Mouse (Mus musculus) layer of hippocampus, adult 9-10 months (tissue): ENCODE results near the gene Tulp2.
"Not testable (repeated sequence)": the region's sequence is repeated elsewhere in the genome, so short reads cannot be mapped to it uniquely, and the experiment has no call there.

Experiments
- DNase-seq: peaks from one replicate; pipeline ENCODE4 v3.0.0; 2022; ENCODE audit warnings: low spot score

Gene Tulp2

DNA sequence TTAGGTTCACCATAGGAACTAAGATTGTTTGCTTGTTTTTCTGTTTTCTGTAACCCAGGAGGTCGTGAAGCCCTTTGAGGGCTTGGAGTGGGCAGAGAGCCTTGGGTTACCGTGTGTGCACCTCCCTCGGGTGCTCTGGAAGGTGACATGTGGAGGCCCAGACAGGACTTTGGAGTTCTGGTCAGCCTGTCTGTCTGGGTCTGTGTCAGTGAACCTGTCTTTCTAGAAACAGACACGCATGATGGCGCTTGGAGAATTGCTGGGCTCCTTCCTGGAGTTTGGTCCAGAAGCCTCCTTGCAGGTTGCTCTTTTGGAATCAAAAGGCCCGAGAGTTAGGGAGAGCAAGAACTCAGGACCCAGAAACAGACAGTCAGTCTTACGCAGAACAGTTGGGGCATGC lies 21.3 kb upstream of the Tulp2 start:
- DNase-seq: no peak

DNA sequence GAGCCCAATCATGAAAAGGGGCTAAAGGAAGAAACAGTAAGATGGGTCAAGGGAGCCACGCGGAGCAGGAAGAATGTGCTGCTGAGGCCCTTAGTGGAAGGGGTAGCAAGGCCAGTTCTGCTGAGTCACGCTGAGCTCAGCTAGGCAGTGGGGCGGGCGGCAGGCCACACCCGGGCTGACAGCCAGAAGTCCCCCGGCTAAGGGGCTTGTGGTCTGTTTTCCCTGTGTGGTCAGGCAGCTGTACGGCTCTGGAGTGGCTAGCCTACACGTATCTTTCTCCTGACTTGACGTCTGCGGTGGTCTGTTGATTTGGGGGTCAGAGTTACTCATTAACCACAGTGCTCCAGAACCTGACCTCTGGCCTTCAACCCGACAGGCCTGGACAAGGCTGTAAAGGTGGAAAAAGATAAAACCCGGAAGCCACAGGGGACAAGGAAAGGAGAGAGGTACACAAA lies 20.8 kb upstream of the Tulp2 start:
- DNase-seq: no peak

DNA sequence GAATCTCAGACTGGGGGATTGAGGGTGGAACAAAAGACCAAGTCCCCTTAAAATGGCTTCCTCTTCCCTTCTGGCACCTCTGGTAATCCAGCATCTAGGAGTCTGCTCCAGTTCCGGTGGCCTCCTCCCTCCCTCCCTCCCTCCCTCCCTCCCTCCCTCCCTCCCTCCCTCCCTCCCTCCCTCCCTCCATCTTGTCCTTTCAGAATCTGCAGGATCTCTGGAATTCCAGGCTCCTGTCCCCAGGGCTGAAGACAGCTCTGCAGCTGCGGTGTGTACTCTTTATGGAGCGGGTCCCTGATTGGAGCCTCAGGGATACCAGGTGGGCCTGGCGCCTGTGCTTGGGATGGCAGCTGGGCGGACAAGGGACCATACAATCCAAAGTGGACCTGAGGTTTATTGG lies 20.4 kb upstream of the Tulp2 start:
- DNase-seq: no peak

DNA sequence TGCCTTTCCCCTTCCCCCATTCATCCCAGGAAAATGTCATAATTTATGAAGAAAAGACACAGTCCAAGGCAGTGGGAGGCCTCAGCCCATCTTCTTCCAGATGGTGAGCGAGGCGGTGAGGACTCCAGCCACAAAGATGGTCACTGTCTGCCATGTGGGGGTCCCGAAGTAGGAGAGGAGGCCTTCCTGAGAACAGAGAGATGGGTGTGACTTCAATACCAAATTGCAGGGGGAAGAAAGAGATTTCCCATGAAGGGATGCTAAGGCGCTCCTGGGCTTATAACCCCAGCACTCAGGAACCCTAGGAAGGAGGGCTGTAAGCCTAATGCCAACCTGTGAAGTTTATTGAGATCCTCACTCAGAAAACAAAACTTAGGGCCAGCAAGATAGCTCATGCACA lies 19.9 kb upstream of the Tulp2 start:
- no peak for DNase-seq

DNA sequence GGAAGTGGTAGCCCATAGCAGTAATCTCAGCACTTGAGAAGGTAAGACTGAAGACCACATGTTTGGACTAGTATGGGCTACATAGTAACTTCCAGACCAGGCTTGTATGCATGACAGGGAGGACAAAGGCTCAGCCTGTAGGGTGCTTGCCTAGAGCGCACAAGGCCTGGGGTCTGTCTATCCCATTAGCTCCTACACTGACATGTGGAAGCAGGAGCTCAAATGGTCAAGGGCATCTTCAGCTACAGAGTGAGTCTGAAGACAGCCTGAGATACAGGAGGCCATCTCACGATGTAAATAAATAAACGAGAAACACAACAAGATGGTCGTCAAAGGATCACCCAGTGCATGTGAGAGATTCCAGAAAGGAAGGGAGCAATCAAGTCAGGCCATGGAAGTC lies 19.4 kb upstream of the Tulp2 start:
- no peak for DNase-seq

DNA sequence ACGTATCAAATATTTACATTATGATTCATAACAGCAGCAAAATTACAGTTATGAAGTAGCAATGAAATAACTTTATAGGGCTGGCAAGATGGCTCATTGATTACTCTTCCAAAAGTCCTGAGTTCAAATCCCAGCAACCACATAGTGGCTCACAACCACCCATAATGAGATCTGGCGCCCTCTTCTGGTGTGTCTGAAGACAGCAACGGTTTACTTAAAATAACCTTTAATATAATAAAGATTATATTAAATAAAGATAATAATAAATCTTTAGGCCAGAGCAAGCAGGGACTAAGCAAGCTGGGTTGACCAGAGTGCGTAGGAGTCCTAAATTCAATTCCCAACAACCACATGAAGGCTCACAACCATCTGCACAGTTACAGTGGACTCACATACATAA lies 18.8 kb upstream of the Tulp2 start:
- not testable (repeated sequence) for DNase-seq

DNA sequence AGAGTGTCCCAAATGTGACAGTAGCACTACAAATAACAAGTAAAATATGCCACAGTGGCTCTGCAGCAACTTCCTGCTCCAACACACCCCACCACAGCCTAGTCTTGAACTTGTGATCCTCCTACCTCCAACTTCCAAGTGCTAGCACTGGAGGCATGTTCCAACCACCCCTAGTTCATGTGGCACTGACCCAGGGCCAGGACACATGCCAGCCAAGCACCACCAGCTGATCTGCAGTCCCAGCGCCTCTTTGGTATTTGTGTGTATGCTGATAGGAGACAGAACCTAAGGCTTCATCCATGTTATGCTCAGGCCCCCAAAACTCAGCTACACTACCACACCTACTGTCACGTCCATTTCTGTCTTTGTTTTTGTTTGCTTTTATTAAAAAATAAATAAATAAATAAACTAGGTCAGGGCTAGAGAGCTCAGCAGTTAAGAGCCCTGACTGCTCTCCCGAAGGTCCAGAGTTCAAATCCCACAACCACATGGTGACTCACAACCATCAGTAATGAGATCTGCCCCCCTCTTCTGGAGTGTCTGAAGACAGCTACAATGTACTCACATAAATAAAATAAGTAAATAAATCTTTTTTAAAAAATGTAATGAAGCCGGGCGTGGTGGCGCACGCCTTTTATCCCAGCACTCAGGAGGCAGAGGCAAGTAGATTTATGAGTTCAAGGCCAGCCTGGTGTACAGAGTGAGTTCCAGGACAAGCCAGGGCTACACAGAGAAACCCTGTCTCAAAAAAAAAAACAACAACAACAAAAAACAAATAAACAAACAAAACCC lies 17.5 kb upstream of the Tulp2 start:
- DNase-seq: no peak

DNA sequence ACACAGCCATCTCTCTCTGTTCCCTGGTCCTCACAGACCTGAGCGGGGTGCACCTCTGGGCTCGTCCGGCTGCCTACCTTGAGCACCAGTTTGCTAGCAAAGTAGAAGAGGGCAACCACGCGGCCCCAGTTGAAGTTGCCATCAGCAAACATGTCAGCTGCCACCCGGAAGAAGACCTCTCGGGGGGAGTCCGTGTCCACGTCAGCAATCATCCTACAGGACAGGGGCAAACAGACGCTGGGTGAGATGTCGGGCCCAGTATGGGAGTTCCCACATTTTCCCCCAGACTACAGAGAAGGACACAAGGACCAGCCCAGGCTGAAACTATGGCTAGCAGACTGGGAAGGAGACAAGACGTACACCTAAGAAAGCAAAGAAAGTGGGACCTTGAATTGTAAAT lies 16.6 kb upstream of the Tulp2 start:
- DNase-seq: no peak

DNA sequence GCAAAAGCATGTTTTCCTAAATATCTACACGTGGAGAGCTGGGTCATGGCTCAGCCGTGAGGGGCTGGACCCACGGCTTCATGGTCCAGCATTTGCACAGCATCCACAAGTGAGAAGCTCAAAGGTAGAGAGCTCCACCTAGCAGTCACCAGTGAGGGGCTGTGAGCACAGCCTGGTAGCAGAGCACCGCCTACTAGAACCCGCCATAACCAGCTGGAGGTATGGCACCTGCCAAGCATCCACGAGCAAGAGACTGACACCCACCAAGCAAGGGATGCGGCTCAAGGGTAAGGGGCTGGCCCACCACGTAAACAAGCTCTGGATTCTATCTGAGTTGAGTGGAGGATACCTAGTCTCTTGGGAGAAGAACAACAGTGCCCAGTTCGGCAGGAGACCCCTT lies 16.1 kb upstream of the Tulp2 start:
- DNase-seq: no peak

DNA sequence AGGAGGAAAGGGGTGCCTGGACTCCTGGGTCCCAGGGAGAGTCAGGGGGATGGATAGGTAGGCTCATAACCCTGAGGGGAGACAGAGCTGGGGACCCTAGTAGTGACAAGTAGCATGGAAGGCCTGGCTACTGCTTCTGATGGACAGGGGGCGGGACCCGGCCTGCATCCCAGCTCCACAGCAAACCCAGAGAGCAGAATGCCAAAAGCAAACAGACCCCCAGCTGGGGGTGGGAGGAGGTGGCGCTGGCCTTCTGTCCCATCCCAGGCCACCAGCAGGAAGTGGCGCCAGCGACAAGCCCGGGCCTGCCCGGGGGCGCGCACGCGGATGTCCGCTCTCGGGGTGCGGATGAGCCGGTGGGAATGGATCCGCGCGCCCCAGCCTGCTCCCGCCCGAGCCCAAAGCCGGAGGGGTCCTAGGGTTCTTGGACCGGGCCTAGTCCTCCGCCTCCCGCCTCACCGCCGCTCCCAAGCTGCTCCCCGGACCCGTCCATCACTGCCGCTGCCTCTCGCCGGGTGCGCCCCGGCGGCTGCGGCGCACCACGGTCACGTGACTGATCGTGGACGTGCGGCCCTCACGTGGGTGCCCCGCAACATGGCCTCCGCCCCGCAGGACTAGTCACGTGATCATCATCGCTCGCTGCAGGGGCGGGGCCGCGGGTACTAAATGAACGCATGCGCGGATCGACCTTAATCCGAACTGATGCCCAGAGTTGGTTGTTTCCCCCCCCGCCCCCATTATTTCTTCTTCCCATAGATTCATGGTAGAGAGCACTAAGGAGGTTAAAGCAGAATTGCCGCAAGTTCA lies 15.2 kb upstream of the Tulp2 start, which contains the start of gene Bax:
Gene Bax (minus strand): TSS at position 616 of the 807 bp plus-strand sequence.
- DNase-seq: peak; percentile 90

DNA sequence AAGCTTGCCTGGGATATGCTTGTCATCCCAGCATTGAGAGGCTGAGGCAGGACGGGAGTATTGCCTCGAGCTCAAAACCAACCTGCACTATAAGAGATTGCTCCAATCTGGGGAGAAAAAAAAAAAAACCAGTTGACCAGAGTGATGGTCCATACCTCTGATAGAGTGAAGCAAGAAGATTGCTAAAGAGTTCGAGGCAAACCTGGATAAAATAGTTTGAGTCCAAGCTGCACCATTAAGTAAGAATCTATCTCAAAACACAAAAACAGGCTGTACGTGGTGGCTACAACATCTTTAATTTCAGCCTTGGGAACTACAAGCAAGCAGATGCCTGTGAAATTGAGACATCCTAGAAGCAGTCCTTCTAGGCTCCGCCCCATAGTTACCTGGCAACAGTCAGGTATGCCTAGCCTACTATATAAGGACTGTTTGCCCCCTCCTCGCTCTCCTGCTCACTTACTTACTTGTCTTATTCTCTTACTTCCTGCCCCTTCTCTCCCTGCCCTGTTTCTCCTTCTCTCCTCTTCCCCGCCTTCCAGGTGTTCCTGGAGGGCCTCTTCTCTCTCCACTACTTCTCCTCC lies 14.5 kb upstream of the Tulp2 start:
- no peak for DNase-seq

DNA sequence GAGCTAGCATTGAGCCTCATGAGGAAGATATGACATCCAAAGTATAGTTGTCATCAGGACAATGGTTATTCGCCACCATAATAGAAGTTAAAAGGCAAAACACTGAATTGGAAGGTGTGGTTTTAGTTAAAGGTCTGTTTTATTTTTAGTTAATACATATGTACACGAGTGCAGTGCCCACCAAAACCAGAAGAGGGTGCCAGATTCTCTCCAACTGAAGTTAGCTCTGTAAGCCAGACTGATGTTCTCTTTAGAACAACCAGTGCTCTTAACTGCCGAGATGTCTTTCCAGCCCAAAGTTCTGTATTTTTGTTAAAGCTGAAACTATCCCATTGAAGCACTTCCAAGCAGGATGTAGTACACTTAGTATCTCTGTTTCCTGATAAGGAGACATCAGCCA lies 10.8 kb upstream of the Tulp2 start:
- DNase-seq: peak; percentile 82

DNA sequence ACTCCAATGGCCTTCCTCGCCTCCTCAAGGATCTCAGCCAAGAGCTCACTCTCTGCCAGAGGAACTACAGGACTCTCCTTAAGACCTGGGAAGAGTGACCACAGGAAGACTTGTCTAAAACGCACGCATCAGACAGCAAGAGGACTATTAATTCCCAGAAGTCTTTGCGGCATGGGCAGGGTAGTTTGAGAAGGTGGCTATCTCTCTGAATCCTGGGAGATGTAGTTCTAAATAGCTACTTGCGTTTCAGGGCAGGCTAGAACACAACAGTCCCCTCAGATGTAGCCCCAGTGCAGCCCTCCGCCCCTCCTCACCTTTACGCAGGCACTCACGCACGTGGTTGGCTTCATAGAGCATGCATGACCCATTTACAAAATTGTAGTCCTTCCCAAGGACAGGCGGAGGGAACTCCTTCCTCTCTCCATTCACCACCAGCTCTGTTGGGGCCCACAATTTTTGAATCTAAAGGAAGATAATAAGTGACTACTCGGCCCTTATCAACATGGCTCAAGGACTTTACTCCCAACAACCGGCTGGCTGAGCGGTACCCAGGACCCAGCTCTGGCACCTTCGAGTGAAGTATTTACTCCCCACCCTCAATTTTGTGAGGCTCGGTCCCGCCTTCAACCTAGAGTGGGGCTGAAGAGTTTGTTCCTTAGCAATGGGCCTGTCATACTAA lies 6.2 kb upstream of the Tulp2 start:
- no peak for DNase-seq

DNA sequence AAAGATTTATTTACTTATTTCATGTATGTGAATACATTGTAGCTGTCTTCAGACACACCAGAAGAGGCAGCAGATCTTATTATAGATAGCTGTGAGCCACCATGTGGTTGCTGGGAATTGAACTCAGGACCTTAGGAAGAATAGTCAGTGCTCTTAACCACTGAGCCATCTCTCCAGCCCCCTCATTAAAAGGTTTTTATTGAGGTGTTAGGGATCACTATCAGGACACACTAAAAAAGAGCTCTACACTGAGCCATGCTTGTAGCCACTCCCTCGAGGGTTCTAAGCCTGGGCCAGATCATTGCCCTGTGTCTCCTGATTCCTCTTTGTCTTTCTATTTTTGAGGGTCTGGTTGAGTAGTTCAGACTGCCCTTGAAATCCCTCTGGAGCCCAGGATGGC lies 5.2 kb upstream of the Tulp2 start:
- DNase-seq: no peak

DNA sequence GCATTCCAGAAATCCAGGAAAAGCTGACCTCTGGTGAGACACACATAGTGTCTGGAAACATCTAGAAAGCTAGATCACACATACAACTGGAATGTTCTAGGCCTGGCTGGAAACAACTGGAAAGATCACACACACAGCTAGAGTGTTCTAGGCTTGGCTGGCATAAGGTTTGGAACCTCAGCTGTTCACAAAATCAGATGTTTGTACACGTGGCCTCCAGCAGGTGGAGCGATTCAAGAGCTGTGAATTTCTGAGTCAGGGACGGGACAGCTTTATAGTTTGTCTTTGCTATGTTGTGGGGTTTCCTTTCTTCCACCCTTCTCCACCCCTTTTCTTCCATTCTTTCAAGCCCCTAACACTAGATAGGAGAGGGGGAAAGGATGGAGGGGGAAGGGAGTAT lies 4.7 kb upstream of the Tulp2 start:
- DNase-seq: no peak

DNA sequence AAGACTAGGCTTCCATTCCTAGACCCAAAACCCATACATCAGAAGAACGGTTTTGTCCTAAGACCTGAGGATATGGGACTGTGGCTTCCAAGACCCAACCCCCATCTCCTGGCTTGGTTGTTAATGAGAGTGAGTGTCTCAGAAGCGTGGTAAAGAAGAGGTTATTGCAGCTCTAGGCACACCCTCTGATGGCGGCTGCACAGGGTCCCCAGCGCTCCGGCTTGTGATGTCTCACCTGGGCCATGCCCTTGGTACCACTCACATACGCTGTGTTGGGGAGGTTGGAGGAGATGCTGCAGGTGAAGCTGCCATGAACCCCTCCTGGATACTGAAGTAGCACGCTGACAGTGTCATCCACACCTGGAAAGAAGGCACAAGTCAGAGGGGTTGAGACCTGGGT lies 2.9 kb upstream of the Tulp2 start:
- DNase-seq: no peak

DNA sequence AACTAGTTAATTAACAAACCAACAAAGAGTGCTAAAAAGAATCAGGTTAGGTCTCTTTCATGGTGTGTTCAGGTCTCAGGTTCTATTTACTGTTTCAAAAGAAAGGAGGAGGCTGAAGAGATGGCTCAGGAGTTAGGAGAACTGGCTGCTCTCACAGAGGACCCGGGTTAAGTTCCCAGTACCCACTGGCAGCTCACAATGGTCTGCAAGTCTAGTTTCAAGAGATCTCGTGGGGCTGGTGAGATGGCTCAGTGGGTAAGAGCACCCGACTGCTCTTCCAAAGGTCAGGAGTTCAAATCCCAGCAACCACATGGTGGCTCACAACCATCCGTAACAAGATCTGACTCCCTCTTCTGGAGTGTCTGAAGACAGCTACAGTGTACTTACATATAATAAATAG lies 1.4 kb upstream of the Tulp2 start:
- DNase-seq: not testable (repeated sequence)

DNA sequence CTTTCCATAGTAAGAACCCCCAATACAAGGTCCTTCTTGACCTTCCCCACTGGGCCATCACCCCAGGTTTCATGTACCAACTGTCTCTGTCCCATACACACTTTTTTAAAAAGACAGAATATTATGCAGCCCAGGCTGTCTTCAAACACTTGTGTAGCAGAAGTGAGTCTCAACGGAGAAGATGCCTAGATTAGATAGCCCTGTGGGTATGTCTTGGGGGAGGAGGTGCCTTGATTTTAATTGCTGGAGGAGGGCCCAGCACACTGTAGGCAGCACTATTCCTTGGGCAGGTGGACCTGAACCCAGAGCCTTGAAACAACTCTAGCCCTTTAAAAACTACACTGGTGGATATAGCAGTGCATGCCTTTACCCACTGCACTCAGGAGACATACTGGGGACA lies 489 bp downstream of the Tulp2 start:
- no peak for DNase-seq

DNA sequence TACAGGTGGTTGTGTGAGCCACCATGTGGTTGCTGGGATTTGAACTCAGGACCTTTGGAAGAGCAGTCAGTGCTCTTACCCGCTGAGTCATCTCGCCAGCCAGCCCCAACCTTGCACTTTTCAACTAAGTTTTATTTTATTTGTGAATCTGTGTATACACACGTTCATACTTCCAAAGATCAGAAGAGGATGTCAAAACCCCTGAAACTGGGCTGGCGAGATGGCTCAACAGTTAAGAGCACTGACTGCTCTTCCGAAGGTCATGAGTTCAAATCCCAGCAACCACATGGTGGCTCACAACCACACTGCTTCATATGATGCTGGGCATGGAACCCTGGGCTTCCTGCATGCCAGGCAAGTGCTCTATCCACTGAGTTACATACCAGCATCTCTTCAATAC lies 3.3 kb downstream of the Tulp2 start:
- not testable (repeated sequence) for DNase-seq

DNA sequence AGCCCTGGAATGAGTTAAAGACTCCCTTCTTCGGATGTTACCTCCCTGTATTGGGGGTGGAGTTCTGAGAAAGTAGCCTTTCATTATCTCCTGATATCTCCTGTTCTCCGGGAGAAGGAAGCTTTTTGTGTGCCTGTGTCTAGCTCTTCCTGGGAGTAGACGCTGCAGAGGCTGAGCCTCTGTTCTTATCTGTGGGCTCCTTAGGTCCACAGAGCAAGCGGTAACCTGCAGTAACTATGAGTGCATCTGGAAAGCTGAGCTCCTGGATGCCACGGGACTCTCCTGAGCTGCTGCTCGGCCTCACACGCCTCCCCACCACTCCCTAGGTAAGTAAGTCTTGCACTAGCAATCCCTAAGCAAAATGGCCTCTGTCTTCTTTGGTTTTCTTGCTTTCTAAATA lies 4.5 kb downstream of the Tulp2 start:
- no peak for DNase-seq

DNA sequence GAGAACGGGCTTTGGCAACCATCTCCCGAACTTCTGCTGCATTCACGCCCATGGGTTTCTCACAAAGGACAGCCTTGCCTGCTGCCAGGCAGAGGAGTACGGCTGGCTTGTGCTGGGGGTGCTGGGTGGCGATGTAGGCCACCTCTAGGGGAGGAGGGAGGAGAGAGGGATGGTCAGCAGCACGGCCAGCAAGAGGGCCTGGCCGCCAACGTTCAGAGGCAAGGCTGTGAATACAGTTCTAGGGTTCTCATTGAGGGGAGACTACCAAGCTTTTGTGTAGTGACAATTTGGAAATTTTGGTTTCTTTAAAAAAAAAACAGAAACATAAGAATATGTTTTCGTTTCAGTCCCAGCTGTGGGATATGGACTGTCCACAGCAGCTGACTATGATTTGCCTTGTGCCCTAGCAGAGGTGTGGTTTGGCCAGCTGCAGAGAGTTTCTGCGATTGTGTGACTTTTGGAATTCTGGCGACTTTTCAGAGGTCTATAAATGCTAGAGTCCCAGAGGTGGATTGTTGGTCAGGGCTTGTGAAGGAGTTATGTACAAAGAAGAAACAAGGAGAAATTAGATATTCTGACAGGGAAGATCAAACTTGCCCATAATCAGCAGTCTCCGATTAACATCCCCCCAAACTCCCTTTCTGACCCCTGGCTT lies 5.2 kb downstream of the Tulp2 start, which contains the start of gene Gm45808:
Gene Gm45808 (minus strand): TSS at position 51 of the 655 bp plus-strand sequence.
- DNase-seq: no peak

DNA sequence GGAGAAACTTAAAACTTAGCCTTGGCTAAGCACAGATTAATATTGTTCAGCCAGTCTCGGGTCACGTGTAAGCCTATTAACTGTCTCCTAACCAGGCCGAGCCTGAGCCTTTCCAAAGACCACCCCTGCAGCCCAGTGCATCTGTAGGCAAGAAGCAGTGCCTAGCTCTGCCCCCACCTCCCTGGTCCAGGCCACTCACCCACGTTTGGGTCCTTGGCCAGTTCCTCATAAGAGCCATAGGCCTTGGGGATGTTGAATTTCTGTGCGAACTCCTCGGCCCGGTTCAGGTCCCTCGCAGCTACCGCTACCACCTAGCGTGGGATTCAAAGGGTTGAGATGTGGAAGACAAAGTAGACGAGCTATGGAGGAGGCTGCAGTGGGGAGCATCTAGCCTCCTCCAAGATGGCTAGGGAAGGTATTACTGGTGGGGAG lies 6.2 kb downstream of the Tulp2 start:
- no peak for DNase-seq
